Mouse (Mus musculus): ENCODE measurements around the gene Nox3.

- no peak for TF ChIP-seq POLR2A (IDR thresholded peaks at IDR 0.05; ENCODE audit: low read depth, low read length)
- no peak for TF ChIP-seq CTCF (IDR thresholded peaks at IDR 0.05; ENCODE audit: extremely low read depth, insufficient read length, insufficient replicate concordance, low read depth, low read length)
Measured at GRCm38 (mm10) chr17:3696161-3696560, at the start of gene Nox3.

Data from small intestine, adult 2 months (tissue).